Mouse (Mus musculus): ENCODE measurements around the gene Trmt1. TPM values are rescaled to one million over a fixed set of nuclear protein-coding genes. Genes with fewer than 3 reads are reported as not detected.

Trmt1 gene
- polyA plus RNA-seq, 1 experiment from 2014 or later: 71.2 TPM

- H3K27me3 ChIP-seq (replicated peaks; ENCODE audit: low read depth, poor library complexity, severe bottlenecking): peaks cover 100% of the 10 kb centered on the region
- peak; percentile 86 for DNase-seq (ENCODE audit: low spot score)
- peaks cover 77% of the 10 kb centered on the region for H3K4me1 ChIP-seq
- H3K4me3 ChIP-seq: peak overlapping the region; percentile 48
- peak overlapping the region; percentile 90 for H3K27ac ChIP-seq (replicated peaks)
- WGBS: under 1% methylated on average over 17 of the region's 17 CpGs
- no peaks in the 10 kb centered on the region for H3K36me3 ChIP-seq (replicated peaks)
- H3K9me3 ChIP-seq: no peaks in the 10 kb centered on the region
Measured at GRCm38 (mm10) chr8:84745032-84745925, 59.2 kb downstream of the Trmt1 start.

Other genes starting within 250 kb of the Trmt1 start
- gene Ier2, start 23.5 kb upstream of the Trmt1 start, polyA plus RNA-seq (2016; fragmentation: Nextera tagmentation; extraction: Ambion mirVana): 140 and 148 TPM in 2 replicates
- 30.4 and 30.8 TPM in 2 replicates for gene Nacc1, start 1.6 kb downstream of the Trmt1 start, polyA plus RNA-seq (2016; fragmentation: Nextera tagmentation; extraction: Ambion mirVana)
- gene Lyl1, start 15.2 kb downstream of the Trmt1 start, polyA plus RNA-seq (2016; fragmentation: Nextera tagmentation; extraction: Ambion mirVana): 4.3 and 5.5 TPM in 2 replicates
- 1.6 and 3.6 TPM in 2 replicates for gene G430095P16Rik, start 36.7 kb downstream of the Trmt1 start, polyA plus RNA-seq (2016; fragmentation: Nextera tagmentation; extraction: Ambion mirVana)
- gene Nfix, start 114.0 kb downstream of the Trmt1 start, polyA plus RNA-seq (2016; fragmentation: Nextera tagmentation; extraction: Ambion mirVana): 0.29 and 0.77 TPM in 2 replicates
- gene Dand5, start 136.5 kb downstream of the Trmt1 start, polyA plus RNA-seq (2016; fragmentation: Nextera tagmentation; extraction: Ambion mirVana): 2.8 and 3.0 TPM in 2 replicates
- 45.2 and 47.3 TPM in 2 replicates for gene Gadd45gip1, start 145.2 kb downstream of the Trmt1 start, polyA plus RNA-seq (2016; fragmentation: Nextera tagmentation; extraction: Ambion mirVana)
- 112 and 122 TPM in 2 replicates for gene Rad23a, start 154.4 kb downstream of the Trmt1 start, polyA plus RNA-seq (2016; fragmentation: Nextera tagmentation; extraction: Ambion mirVana)
- gene Calr, start 160.6 kb downstream of the Trmt1 start, polyA plus RNA-seq (2016; fragmentation: Nextera tagmentation; extraction: Ambion mirVana): 758 and 801 TPM in 2 replicates
- gene Farsa, start 170.7 kb downstream of the Trmt1 start, polyA plus RNA-seq (2016; fragmentation: Nextera tagmentation; extraction: Ambion mirVana): 133 and 138 TPM in 2 replicates
- 77.8 and 83.7 TPM in 2 replicates for gene Syce2, start 185.8 kb downstream of the Trmt1 start, polyA plus RNA-seq (2016; fragmentation: Nextera tagmentation; extraction: Ambion mirVana)
- gene Gcdh, start 207.6 kb downstream of the Trmt1 start, polyA plus RNA-seq (2016; fragmentation: Nextera tagmentation; extraction: Ambion mirVana): 49.6 and 51.8 TPM in 2 replicates
- 14.5 and 15.6 TPM in 2 replicates for gene Klf1, start 215.6 kb downstream of the Trmt1 start, polyA plus RNA-seq (2016; fragmentation: Nextera tagmentation; extraction: Ambion mirVana)
- gene Dnase2a, start 222.3 kb downstream of the Trmt1 start, polyA plus RNA-seq (2016; fragmentation: Nextera tagmentation; extraction: Ambion mirVana): 6.1 and 10.1 TPM in 2 replicates